Mouse (Mus musculus) CD4-positive helper T cell, adult 2 months (primary cell): ENCODE measurements around the gene Pde4b.

ENCODE experiments used
- DNase-seq: peaks from one replicate; pipeline ENCODE4 v3.0.0-alpha.2; 2012; ENCODE audit warnings: low read depth, missing footprints, low spot score

The Pde4b gene

GRCm38 (mm10) chr4:102572591-102572990 lies 485.2 kb downstream of the Pde4b start:
- peak; percentile 53 for DNase-seq

GRCm38 (mm10) chr4:102573361-102573781 lies 486.0 kb downstream of the Pde4b start:
- DNase-seq, result no peak

GRCm38 (mm10) chr4:102574226-102574625 lies 486.9 kb downstream of the Pde4b start:
- peak; percentile 57 for DNase-seq

- DNase-seq, result no peak
These were observed 487.4 kb downstream of the Pde4b start for GRCm38 (mm10) chr4:102574666-102575254.

- no peak for DNase-seq
These were observed 488.8 kb downstream of the Pde4b start for GRCm38 (mm10) chr4:102576109-102576508.

GRCm38 (mm10) chr4:102577636-102578035 lies 490.3 kb downstream of the Pde4b start:
- DNase-seq, result no peak

GRCm38 (mm10) chr4:102579051-102579450 lies 491.7 kb downstream of the Pde4b start:
- no peak for DNase-seq

GRCm38 (mm10) chr4:102579746-102580145 lies 492.4 kb downstream of the Pde4b start:
- DNase-seq, result no peak

GRCm38 (mm10) chr4:102582165-102582749 lies 494.9 kb downstream of the Pde4b start:
- no peak for DNase-seq

- DNase-seq, result no peak
These were observed 495.6 kb downstream of the Pde4b start for GRCm38 (mm10) chr4:102582963-102583362.

GRCm38 (mm10) chr4:102583469-102583868 lies 496.1 kb downstream of the Pde4b start:
- DNase-seq, result no peak

GRCm38 (mm10) chr4:102584601-102585265 lies 497.4 kb downstream of the Pde4b start:
- DNase-seq, result no peak

- no peak for DNase-seq
These were observed 498.2 kb downstream of the Pde4b start for GRCm38 (mm10) chr4:102585541-102585940.

GRCm38 (mm10) chr4:102586787-102587186 lies 499.4 kb downstream of the Pde4b start:
- DNase-seq, result no peak

- no peak for DNase-seq
These were observed 501.5 kb downstream of the Pde4b start for GRCm38 (mm10) chr4:102588668-102589455.

- DNase-seq, result no peak
These were observed 502.2 kb downstream of the Pde4b start for GRCm38 (mm10) chr4:102589537-102590031.

- peak; percentile 1 for DNase-seq
These were observed 504.5 kb downstream of the Pde4b start for GRCm38 (mm10) chr4:102591798-102592197.

- no peak for DNase-seq
These were observed 505.2 kb downstream of the Pde4b start for GRCm38 (mm10) chr4:102592541-102592940.

- no peak for DNase-seq
These were observed 506.3 kb downstream of the Pde4b start for GRCm38 (mm10) chr4:102593631-102594030.

GRCm38 (mm10) chr4:102594506-102594905 lies 507.2 kb downstream of the Pde4b start:
- no peak for DNase-seq

GRCm38 (mm10) chr4:102603968-102604367 lies 516.6 kb downstream of the Pde4b start:
- DNase-seq, result no peak

- no peak for DNase-seq
These were observed 517.9 kb downstream of the Pde4b start for GRCm38 (mm10) chr4:102605231-102605630.
